In genomic region chr10:99297721-99298120, GRCm38 (mm10) we compare ENCODE assay signal across 28 mouse cellular contexts. TPM values are rescaled to one million over a fixed set of nuclear protein-coding genes. Genes with fewer than 3 reads are reported as not detected.
DNase-seq lines count a peak whose midpoint lies in the region; ATAC-seq and TF ChIP-seq lines count a peak whose summit lies in the region.
"Had no signal": no experiment of that assay in that cellular context is flagged by ENCODE, and none has a peak within 500 bp of the region (broad histone marks: within the 10 kb centered on the region; RNA-seq: fewer than 3 reads in every experiment).

No protein-coding gene starts in this region.

- no peak for TF ChIP-seq POLR2A in embryonic fibroblast, embryonic 13.5 days (IDR thresholded peaks at IDR 0.05; ENCODE audit: low read depth, low read length)

- H3K4me1 ChIP-seq in lung, embryonic 14.5 days (ENCODE audit: insufficient read depth), result peaks cover 9% of the 10 kb centered on the region
- peaks cover 2% of the 10 kb centered on the region; the same call in 1 of the 2 replicates for H3K4me1 ChIP-seq in embryonic fibroblast, embryonic 13.5 days (ENCODE audit: control insufficient read depth, insufficient read depth, low read length)

- H3K9me3 ChIP-seq in lung, embryonic 14.5 days (ENCODE audit: low read depth, low read length), result no peaks in the 10 kb centered on the region
- H3K9me3 ChIP-seq: embryonic facial prominence, embryonic 12.5 days; forebrain, embryonic 13.5 days; heart, embryonic 10.5 days; heart, embryonic 15.5 days; hindbrain, embryonic 12.5 days had no signal

- TF ChIP-seq CTCF in lung, embryonic 14.5 days (IDR thresholded peaks at IDR 0.05; ENCODE audit: low read depth), result no peak
- no peak for TF ChIP-seq CTCF in embryonic fibroblast, embryonic 13.5 days (IDR thresholded peaks at IDR 0.05; ENCODE audit: borderline replicate concordance, insufficient read depth, low read length)

- no peaks in the 10 kb centered on the region for H3K36me3 ChIP-seq in lung, embryonic 14.5 days (ENCODE audit: insufficient read depth)
- H3K36me3 ChIP-seq: embryonic facial prominence, embryonic 12.5 days; heart, embryonic 10.5 days; heart, embryonic 15.5 days; hindbrain, embryonic 12.5 days had no signal

- H3K9ac ChIP-seq in lung, embryonic 14.5 days, result no peak overlapping the region
- H3K9ac ChIP-seq: embryonic facial prominence, embryonic 12.5 days; forebrain, embryonic 13.5 days; heart, embryonic 15.5 days; hindbrain, embryonic 12.5 days; liver, embryonic 14.5 days had no signal

- WGBS in lung, embryonic 14.5 days, result 28% methylated on average over 3 of the region's 3 CpGs

- H3K4me2 ChIP-seq in lung, embryonic 14.5 days, result no peak overlapping the region
- H3K4me2 ChIP-seq: embryonic facial prominence, embryonic 12.5 days; heart, embryonic 15.5 days; hindbrain, embryonic 12.5 days had no signal

- no peak overlapping the region for H3K4me3 ChIP-seq in lung, embryonic 14.5 days (ENCODE audit: low read depth, low read length)
- H3K4me3 ChIP-seq in embryonic fibroblast, embryonic 13.5 days (ENCODE audit: insufficient read depth, low read length), result no peak overlapping the region
- H3K4me3 ChIP-seq: embryonic facial prominence, embryonic 12.5 days; forebrain, embryonic 13.5 days; heart, embryonic 10.5 days; heart, embryonic 15.5 days; hindbrain, embryonic 12.5 days had no signal

- peak; percentile 25; the same call in 1 of the 2 replicates for ATAC-seq in lung, embryonic 14.5 days (ENCODE audit: insufficient read depth)
- ATAC-seq: intestine, embryonic 16.5 days had no signal

- H3K27me3 ChIP-seq in lung, embryonic 14.5 days (ENCODE audit: insufficient read depth, low read length), result no peaks in the 10 kb centered on the region
- H3K27me3 ChIP-seq: embryonic facial prominence, embryonic 12.5 days; forebrain, embryonic 13.5 days; heart, embryonic 15.5 days had no signal

- peak; percentile 62 for DNase-seq in lung, embryonic 14.5 days
- DNase-seq in lung, postnatal 4 days, result no peak
- peak; percentile 78 for DNase-seq in 3T3-L1 (ENCODE audit: low read depth, low spot score)
- peak; percentile 70 for DNase-seq in lung, postnatal 25 days (ENCODE audit: low spot score)
- DNase-seq in ovary, adult 18-20 months (ENCODE audit: low spot score), result no peak
- no peak for DNase-seq in urinary bladder, adult 2 months (ENCODE audit: low spot score)
- DNase-seq in right cerebral cortex, postnatal 14 days, result no peak
- DNase-seq: cerebellum, adult 11 months; cerebellum, adult 9-10 months; cerebellum, postnatal 36 days; gastrocnemius, postnatal 25 days; heart, adult 11 months; heart, postnatal 36 days; kidney, adult 9 months; kidney, postnatal 10 days; layer of hippocampus, postnatal 36 days; liver; midbrain, embryonic 14.5 days; thymus, postnatal 14 days had no signal

- H3K27ac ChIP-seq in lung, embryonic 14.5 days (ENCODE audit: low read depth), result no peak overlapping the region
- H3K27ac ChIP-seq in embryonic fibroblast, embryonic 13.5 days (ENCODE audit: insufficient read depth, low read length), result peak overlapping the region; percentile 39; the same call in 1 of the 2 replicates
- H3K27ac ChIP-seq: embryonic facial prominence, embryonic 12.5 days; forebrain, embryonic 13.5 days; heart, embryonic 15.5 days; hindbrain, embryonic 12.5 days; liver, embryonic 14.5 days; macrophage had no signal

RNA-seq across cellular contexts. Expression of gene Dusp6, which starts 34.7 kb away (rescaled TPM):
- 73.4 and 76.8 TPM in 2 replicates for polyA plus RNA-seq in lung, embryonic 14.5 days (2014; fragmentation: Nextera tagmentation; extraction: Ambion mirVana)
- polyA plus RNA-seq in embryonic fibroblast, embryonic 13.5 days (2011; ENCODE audit: insufficient read length, low read depth, missing spikeins), result 23.2 and 41.3 TPM in 2 replicates
- polyA plus RNA-seq in urinary bladder, adult 2 months (2012; rRNA removed), result 27.4 and 29.3 TPM in 2 replicates

Comparison
In these comparisons a context has a peak if more than half of its experiments do, and no peak if none do; other contexts are left out.
1. DNase-seq: peak in lung, embryonic 14.5 days (single experiment), 3T3-L1 (single experiment) and lung, postnatal 25 days (single experiment); none in lung, postnatal 4 days (0 of 2), ovary, adult 18-20 months (single experiment), urinary bladder, adult 2 months (single experiment) and right cerebral cortex, postnatal 14 days (single experiment).